Mouse (Mus musculus): ENCODE results near the gene Vsir. TPM values are rescaled to one million over a fixed set of nuclear protein-coding genes. Genes with fewer than 3 reads are reported as not detected.

The Vsir gene
- total RNA-seq, 4 experiments from 2014 or later, result 20.2 to 54.7 (median 33.7) TPM

Other genes with a start within 250 kb of the Vsir start
- 100 to 1,000 TPM; 540 to 596 (median 571) TPM for gene Spock2, start 240.6 kb upstream of the Vsir start, total RNA-seq (2022)
- gene Chst3, start 127.6 kb upstream of the Vsir start, total RNA-seq (2022), result 1 to 10 TPM; 1.2 to 2.0 (median 1.9) TPM
- gene Psap, start 69.2 kb upstream of the Vsir start, total RNA-seq (2022), result 1,000 to 10,000 TPM; 1,605 to 1,722 (median 1,654) TPM
- 1 to 10 TPM in 1 of 4 experiments, under 1 TPM in 1, not detected in 2; 0.75 to 1.7 TPM for gene Gm17455, start 52.9 kb downstream of the Vsir start, total RNA-seq (2022)